In the genomic region with DNA sequence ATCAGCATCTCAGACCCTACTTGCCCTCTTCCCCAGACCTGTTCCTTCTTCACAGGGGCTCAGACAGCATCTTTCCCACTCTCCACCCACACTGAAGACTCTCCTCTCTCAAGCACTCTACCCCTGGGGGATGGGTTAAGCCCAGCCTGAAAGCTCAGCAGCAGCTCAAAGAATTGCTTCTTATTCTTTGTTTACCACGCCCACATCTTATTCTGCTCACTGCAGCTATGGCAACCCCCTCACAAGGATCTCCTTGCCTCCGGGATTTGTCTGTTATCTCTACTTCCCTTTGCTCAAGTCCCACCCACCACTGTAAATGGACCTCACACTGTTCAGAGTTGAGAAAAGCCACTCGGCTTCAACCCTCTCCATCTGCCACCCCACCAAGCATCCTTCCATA, we compare ENCODE assay signal across 11 mouse cellular contexts. TPM values are rescaled to one million over a fixed set of nuclear protein-coding genes. Genes with fewer than 3 reads are reported as not detected.
DNase-seq lines count a peak whose midpoint lies in the region; ATAC-seq and TF ChIP-seq lines count a peak whose summit lies in the region.
"Had no signal": no experiment of that assay in that cellular context is flagged by ENCODE, and none has a peak within 500 bp of the region (broad histone marks: within the 10 kb centered on the region; RNA-seq: fewer than 3 reads in every experiment).

No protein-coding gene starts in this region.

- peak; percentile 63 for ATAC-seq in G1E (ENCODE audit: extremely low read depth, insufficient number of reproducible peaks, low FRiP score, poor library complexity, severe bottlenecking)
- 0 out of 2 replicates have a peak, but pooled peaks have one; percentile 44 for ATAC-seq in frontal cortex, adult (ENCODE audit: low TSS enrichment)
- ATAC-seq in midbrain, embryonic 11.5 days (ENCODE audit: low FRiP score) = peak; percentile 72; the same call in 1 of the 2 replicates
- no peak; the same call in 1 of the 2 replicates for ATAC-seq in granulocyte monocyte progenitor cell, adult 5-6 weeks (replicated peaks; ENCODE audit: poor library complexity, severe bottlenecking)

- no peaks in the 10 kb centered on the region for H3K36me3 ChIP-seq in G1E (replicated peaks)
- no peaks in the 10 kb centered on the region for H3K36me3 ChIP-seq in midbrain, embryonic 11.5 days (ENCODE audit: control insufficient read depth, insufficient read depth, low read length)
- H3K36me3 ChIP-seq: embryonic facial prominence, embryonic 12.5 days; kidney, embryonic 15.5 days had no signal

- no peak overlapping the region for H3K27ac ChIP-seq in midbrain, embryonic 11.5 days (ENCODE audit: low read depth, low read length)
- H3K27ac ChIP-seq: embryonic facial prominence, embryonic 12.5 days; kidney, embryonic 15.5 days; liver, embryonic 14.5 days had no signal

- H3K4me1 ChIP-seq in G1E (ENCODE audit: insufficient read depth, low read depth, low read length) = peaks cover 33% of the 10 kb centered on the region
- peaks cover 10% of the 10 kb centered on the region for H3K4me1 ChIP-seq in midbrain, embryonic 11.5 days (ENCODE audit: control insufficient read depth, insufficient read depth, low read length)
- H3K4me1 ChIP-seq: kidney, embryonic 15.5 days had no signal

- 6% methylated on average over 3 of the region's 3 CpGs for WGBS in midbrain, embryonic 11.5 days

- DNase-seq in G1E (ENCODE audit: low spot score) = peak; percentile 16
- DNase-seq in R1 (ENCODE audit: low read depth, low spot score) = peak; percentile 84
- peak; percentile 80 for DNase-seq in midbrain, embryonic 11.5 days (ENCODE audit: low spot score, missing footprints)
- no peak for DNase-seq in heart, postnatal 10 days
- DNase-seq in cerebellum, postnatal 4 days (ENCODE audit: low spot score in 2 of 2) = no peak
- no peak for DNase-seq in spleen, postnatal 14 days (ENCODE audit: low spot score in 2 of 2)

- H3K9me3 ChIP-seq in G1E (replicated peaks) = no peaks in the 10 kb centered on the region
- no peaks in the 10 kb centered on the region for H3K9me3 ChIP-seq in midbrain, embryonic 11.5 days (ENCODE audit: control insufficient read depth, low read length)
- H3K9me3 ChIP-seq: kidney, embryonic 15.5 days had no signal

- intact Hi-C loops in heart, postnatal 10 days (cut with DNase I) = no loop called here

- H3K9ac ChIP-seq in midbrain, embryonic 11.5 days (ENCODE audit: low read length) = no peak overlapping the region
- H3K9ac ChIP-seq: embryonic facial prominence, embryonic 12.5 days; kidney, embryonic 15.5 days; liver, embryonic 14.5 days had no signal

- H3K27me3 ChIP-seq in G1E (ENCODE audit: insufficient read depth, low read length) = peaks cover 16% of the 10 kb centered on the region
- H3K27me3 ChIP-seq in midbrain, embryonic 11.5 days (ENCODE audit: control insufficient read depth, insufficient read depth, low read length) = no peaks in the 10 kb centered on the region
- H3K27me3 ChIP-seq: kidney, embryonic 15.5 days had no signal

- TF ChIP-seq CTCF in G1E (IDR thresholded peaks at IDR 0.05; ENCODE audit: low read depth, low read length) = no peak

- H3K4me2 ChIP-seq in midbrain, embryonic 11.5 days = no peak overlapping the region
- H3K4me2 ChIP-seq: embryonic facial prominence, embryonic 12.5 days; kidney, embryonic 15.5 days had no signal

- no peak overlapping the region for H3K4me3 ChIP-seq in G1E (ENCODE audit: low read depth, low read length)
- no peak overlapping the region for H3K4me3 ChIP-seq in midbrain, embryonic 11.5 days (ENCODE audit: low read depth, low read length)
- H3K4me3 ChIP-seq: embryonic facial prominence, embryonic 12.5 days; kidney, embryonic 15.5 days had no signal

RNA-seq across cellular contexts. Expression of gene Rreb1, which starts 28.7 kb away (rescaled TPM):
- total RNA-seq in G1E (2014; fragmentation: Nextera tagmentation) = 106 and 122 TPM in 2 replicates
- 16.8 and 16.9 TPM in 2 replicates for total RNA-seq in G1E (2017)
- 81.6 and 87.2 TPM in 2 replicates for polyA plus RNA-seq in G1E (2012)
- polyA plus RNA-seq in midbrain, embryonic 11.5 days (2014; fragmentation: Nextera tagmentation; extraction: Ambion mirVana) = 3.4 and 5.5 TPM in 2 replicates
- 10 to 100 TPM; 46.7 to 61.8 TPM for total RNA-seq in heart, postnatal 10 days (2021)
- total RNA-seq in granulocyte monocyte progenitor cell, adult 5-6 weeks (2014; fragmentation: Nextera tagmentation) = 70.6 and 91.9 TPM in 2 replicates
- total RNA-seq in granulocyte monocyte progenitor cell, adult 5-6 weeks (2017) = 25.2 and 30.9 TPM in 2 replicates

Comparison
In these comparisons a context has a peak if more than half of its experiments do, and no peak if none do; other contexts are left out.
1. DNase-seq: peak in G1E (single experiment), R1 (single experiment) and midbrain, embryonic 11.5 days (single experiment); none in heart, postnatal 10 days (0 of 2), cerebellum, postnatal 4 days (0 of 2) and spleen, postnatal 14 days (0 of 2).